8 mouse cellular contexts compared by ENCODE assay signal in genomic region chr2:131209969-131210792, GRCm38 (mm10). TPM values are rescaled to one million over a fixed set of nuclear protein-coding genes. Genes with fewer than 3 reads are reported as not detected.
A peak's percentile ranks its signal among the peaks of the same experiment; 100 is the strongest.
DNase-seq lines count a peak whose midpoint lies in the region; ATAC-seq lines count a peak whose summit lies in the region.

No protein-coding gene starts in this region.

- peak overlapping the region; percentile 60 for H3K4me2 ChIP-seq in hindbrain, embryonic 13.5 days

- no peaks in the 10 kb centered on the region for H3K9me3 ChIP-seq in hindbrain, embryonic 13.5 days

- WGBS in hindbrain, embryonic 13.5 days, result 2% methylated on average over 50 of the region's 50 CpGs

- peak; percentile 94 for DNase-seq in R1 (ENCODE audit: low read depth, low spot score)
- DNase-seq in cerebellum, postnatal 14 days, result peak; percentile 95 to 98
- peak; percentile 91 to 92 for DNase-seq in frontal cortex, postnatal 14 days (ENCODE audit: low spot score in 2 of 2)
- DNase-seq in layer of hippocampus, postnatal 25 days (ENCODE audit: extremely low spot score in 1 of 2, low spot score in 1 of 2), result peak; percentile 89 to 98
- peak; percentile 96 for DNase-seq in lung, postnatal 14 days
- DNase-seq in ovary, postnatal 36 days (ENCODE audit: low spot score), result peak; percentile 95
- peak; percentile 94 for DNase-seq in thymus, postnatal 14 days

- H3K27me3 ChIP-seq in hindbrain, embryonic 13.5 days, result no peaks in the 10 kb centered on the region

- H3K4me1 ChIP-seq in hindbrain, embryonic 13.5 days (replicated peaks), result peaks cover 24% of the 10 kb centered on the region

- H3K36me3 ChIP-seq in hindbrain, embryonic 13.5 days, result peaks cover 25% of the 10 kb centered on the region

- peak overlapping the region; percentile 93 for H3K27ac ChIP-seq in hindbrain, embryonic 13.5 days

- peak; percentile 97 for ATAC-seq in hindbrain, embryonic 13.5 days (ENCODE audit: low FRiP score)

- H3K9ac ChIP-seq in hindbrain, embryonic 13.5 days, result peak overlapping the region; percentile 71

- peak overlapping the region; percentile 55 for H3K4me3 ChIP-seq in hindbrain, embryonic 13.5 days

RNA-seq across cellular contexts. Expression of gene Ap5s1, which starts 3.3 kb away (rescaled TPM):
- 31.0 and 35.8 TPM in 2 replicates for polyA plus RNA-seq in hindbrain, embryonic 13.5 days (2015; fragmentation: Nextera tagmentation; extraction: Ambion mirVana)
- 10 to 100 TPM; 23.8 to 27.3 TPM for total RNA-seq in layer of hippocampus, postnatal 25 days (2021)

RNA-seq across cellular contexts. Expression of gene Spef1, which starts 23.1 kb away (rescaled TPM):
- polyA plus RNA-seq in hindbrain, embryonic 13.5 days (2015; fragmentation: Nextera tagmentation; extraction: Ambion mirVana), result 8.7 and 9.9 TPM in 2 replicates
- total RNA-seq in layer of hippocampus, postnatal 25 days (2021), result 10 to 100 TPM; 11.2 to 12.4 TPM

RNA-seq across cellular contexts. Expression of gene Cdc25b, which starts 23.4 kb away (rescaled TPM):
- polyA plus RNA-seq in hindbrain, embryonic 13.5 days (2015; fragmentation: Nextera tagmentation; extraction: Ambion mirVana), result 34.1 and 41.8 TPM in 2 replicates
- 10 to 100 TPM; 15.4 to 26.6 TPM for total RNA-seq in layer of hippocampus, postnatal 25 days (2021)

RNA-seq across cellular contexts. Expression of gene Mavs, which starts 23.7 kb away (rescaled TPM):
- polyA plus RNA-seq in hindbrain, embryonic 13.5 days (2015; fragmentation: Nextera tagmentation; extraction: Ambion mirVana), result 6.7 and 6.9 TPM in 2 replicates
- 1 to 10 TPM; 6.8 to 7.8 TPM for total RNA-seq in layer of hippocampus, postnatal 25 days (2021)

RNA-seq across cellular contexts. Expression of gene Cenpb, which starts 30.3 kb away (rescaled TPM):
- 13.3 and 13.4 TPM in 2 replicates for polyA plus RNA-seq in hindbrain, embryonic 13.5 days (2015; fragmentation: Nextera tagmentation; extraction: Ambion mirVana)
- total RNA-seq in layer of hippocampus, postnatal 25 days (2021), result 10 to 100 TPM; 84.8 to 92.4 TPM

Comparison
In these comparisons a context has a peak if more than half of its experiments do, and no peak if none do; other contexts are left out.
1. Peak in every context shown above with its lines: DNase-seq, ATAC-seq, H3K4me3 ChIP-seq and H3K27ac ChIP-seq.